Mouse (Mus musculus) lung, adult 2 months (tissue): ENCODE measurements around the gene Nr2f1.

Experiments used
- CTCF ChIP-seq: fragments of 200-500 bp; IDR thresholded peaks from 2 replicates; pipeline ENCODE4 v1.5.1; 2011; ENCODE audit warnings: mild to moderate bottlenecking, low read length, control low read depth; ENCODE audit not compliant: insufficient read depth
- POLR2A ChIP-seq: fragments of 200-500 bp; IDR thresholded peaks from 2 replicates; pipeline ENCODE4 v1.6.1; 2011; ENCODE audit warnings: low read depth, mild to moderate bottlenecking, control low read depth, low read length, borderline replicate concordance; ENCODE audit errors: extremely low read depth

- TF ChIP-seq POLR2A (no peak), CTCF (no peak)
Observed at GRCm38 (mm10) chr13:78178021-78178420, 21.5 kb downstream of the Nr2f1 start.
